Mouse (Mus musculus) cerebellum, postnatal 36 days (tissue): Measurements from ENCODE around the gene Camk2g.

Source experiments
- DNase-seq, 2 experiments: peaks; one replicate each; pipeline ENCODE4 v3.0.0; 2021 to 2022; ENCODE audit warnings: mixed read lengths in 2 of 2

Camk2g gene

GRCm38 (mm10) chr14:20793758-20794531, at the start of gene Camk2g:
TSS of gene Camk2g (minus strand) at chr14:20794088.
- DNase-seq = peak; percentile 70 to 82

- DNase-seq = no peak
Measured at GRCm38 (mm10) chr14:20842629-20843028, 48.7 kb upstream of the Camk2g start.

GRCm38 (mm10) chr14:20841526-20841925, 47.6 kb upstream of the Camk2g start:
- DNase-seq = no peak

- DNase-seq = no peak
Measured at GRCm38 (mm10) chr14:20837681-20838080, 43.8 kb upstream of the Camk2g start.

- DNase-seq = no peak
Measured at GRCm38 (mm10) chr14:20836905-20837376, 43.1 kb upstream of the Camk2g start.

- DNase-seq = peak; percentile 50
Measured at GRCm38 (mm10) chr14:20836171-20836904, 42.5 kb upstream of the Camk2g start, which contains the start of gene Plau. TSS of gene Plau (plus strand) at chr14:20836660.

GRCm38 (mm10) chr14:20834136-20834535, 40.2 kb upstream of the Camk2g start:
- DNase-seq = no peak

- DNase-seq = no peak
Measured at GRCm38 (mm10) chr14:20833525-20833924, 39.6 kb upstream of the Camk2g start.

GRCm38 (mm10) chr14:20831915-20832314, 38.0 kb upstream of the Camk2g start:
- no peak for DNase-seq

- no peak for DNase-seq
Measured at GRCm38 (mm10) chr14:20831141-20831910, 37.4 kb upstream of the Camk2g start.

GRCm38 (mm10) chr14:20829523-20830366, 35.9 kb upstream of the Camk2g start:
- DNase-seq = no peak

GRCm38 (mm10) chr14:20828524-20828923, 34.6 kb upstream of the Camk2g start:
- no peak for DNase-seq

- no peak for DNase-seq
Measured at GRCm38 (mm10) chr14:20827491-20827890, 33.6 kb upstream of the Camk2g start.

GRCm38 (mm10) chr14:20827061-20827460, 33.2 kb upstream of the Camk2g start:
- DNase-seq = no peak

- no peak for DNase-seq
Measured at GRCm38 (mm10) chr14:20825516-20825915, 31.6 kb upstream of the Camk2g start.

GRCm38 (mm10) chr14:20824517-20824916, 30.6 kb upstream of the Camk2g start:
- DNase-seq = no peak

- no peak for DNase-seq
Measured at GRCm38 (mm10) chr14:20815448-20815847, 21.6 kb upstream of the Camk2g start.

- DNase-seq = no peak
Measured at GRCm38 (mm10) chr14:20811779-20812406, 18.0 kb upstream of the Camk2g start.

GRCm38 (mm10) chr14:20811236-20811635, 17.3 kb upstream of the Camk2g start:
- DNase-seq = no peak

- no peak for DNase-seq
Measured at GRCm38 (mm10) chr14:20809820-20810219, 15.9 kb upstream of the Camk2g start.

GRCm38 (mm10) chr14:20809349-20809748, 15.5 kb upstream of the Camk2g start:
- no peak for DNase-seq
